Mouse (Mus musculus) T-helper 17 cell (primary cell): ENCODE measurements around the gene Ctdspl.

Experiments used
- in situ Hi-C, 2 experiments: fragments of 300-600 bp; cut with MboI, MseI; formaldehyde crosslinking; loops; 1 replicate in 1 of 2; 2 replicates in 1 of 2; pipeline ENCODE4 v1.15.1; 2025; ENCODE audit warnings: high pct_unique_total_duplicates in 2 of 2

The Ctdspl gene

GRCm38 (mm10) chr9:119027337-119027736, 101.1 kb downstream of the Ctdspl start:
- in situ Hi-C loops, result no loop called here

- in situ Hi-C loops, result no loop called here
Measured at GRCm38 (mm10) chr9:119028226-119029195, 102.3 kb downstream of the Ctdspl start.

- in situ Hi-C loops, result no loop called here
Measured at GRCm38 (mm10) chr9:119029568-119029967, 103.3 kb downstream of the Ctdspl start.

- in situ Hi-C loops, result loop anchor here (10.0 kb wide), 1 partner anchor 116 kb away; no protein-coding TSS in a partner anchor
Measured at GRCm38 (mm10) chr9:119031038-119031437, 104.8 kb downstream of the Ctdspl start.

- in situ Hi-C loops, result loop anchor here (10.0 kb wide), 1 partner anchor 117 kb away; no protein-coding TSS in a partner anchor
Measured at GRCm38 (mm10) chr9:119031772-119032171, 105.5 kb downstream of the Ctdspl start.

GRCm38 (mm10) chr9:119032538-119032937, 106.3 kb downstream of the Ctdspl start:
- in situ Hi-C loops, result loop anchor here (10.0 kb wide), 1 partner anchor 118 kb away; no protein-coding TSS in a partner anchor

GRCm38 (mm10) chr9:119033111-119033921, 107.1 kb downstream of the Ctdspl start:
- in situ Hi-C loops, result loop anchor here (10.0 kb wide), 1 partner anchor 119 kb away; no protein-coding TSS in a partner anchor

- in situ Hi-C loops, result loop anchor here (10.0 kb wide), 1 partner anchor 119 kb away; no protein-coding TSS in a partner anchor
Measured at GRCm38 (mm10) chr9:119034069-119034468, 107.8 kb downstream of the Ctdspl start.

- in situ Hi-C loops, result loop anchor here (5.0 to 10.0 kb wide), 2 partner anchors 102 to 120 kb away; no protein-coding TSS in a partner anchor
Measured at GRCm38 (mm10) chr9:119034676-119035665, 108.7 kb downstream of the Ctdspl start.

GRCm38 (mm10) chr9:119035836-119036235, 109.6 kb downstream of the Ctdspl start:
- in situ Hi-C loops, result loop anchor here (5.0 to 10.0 kb wide), 2 partner anchors 101 to 121 kb away; no protein-coding TSS in a partner anchor

GRCm38 (mm10) chr9:119037076-119037730, 111.0 kb downstream of the Ctdspl start:
- in situ Hi-C loops, result loop anchor here (5.0 to 10.0 kb wide), 2 partner anchors 100 to 122 kb away; no protein-coding TSS in a partner anchor

GRCm38 (mm10) chr9:119038574-119038973, 112.3 kb downstream of the Ctdspl start:
- in situ Hi-C loops, result loop anchor here (5.0 to 10.0 kb wide), 2 partner anchors 99 to 124 kb away; no protein-coding TSS in a partner anchor

GRCm38 (mm10) chr9:119040101-119040775, 114.0 kb downstream of the Ctdspl start:
- in situ Hi-C loops, result no loop called here

- in situ Hi-C loops, result no loop called here
Measured at GRCm38 (mm10) chr9:119048182-119048903, 122.1 kb downstream of the Ctdspl start.

GRCm38 (mm10) chr9:119051158-119051557, 124.9 kb downstream of the Ctdspl start:
- in situ Hi-C loops, result no loop called here

- in situ Hi-C loops, result no loop called here
Measured at GRCm38 (mm10) chr9:119052154-119052944, 126.1 kb downstream of the Ctdspl start, which contains the start of gene Vill. Gene Vill, plus strand, starts transcription at chr9:119052778.

GRCm38 (mm10) chr9:119053964-119054576, 127.8 kb downstream of the Ctdspl start:
- in situ Hi-C loops, result no loop called here
